Mouse (Mus musculus): Measurements from ENCODE around the gene Pkp4.
"Not testable (repeated sequence)": the region's sequence is repeated elsewhere in the genome, so short reads cannot be mapped to it uniquely, and the experiment has no call there.

The Pkp4 gene

GRCm38 (mm10) chr2:59339776-59340539 is 179.3 kb downstream of the Pkp4 start:
- no peak for DNase-seq

GRCm38 (mm10) chr2:59340878-59341277 is 180.2 kb downstream of the Pkp4 start:
- DNase-seq: no peak

GRCm38 (mm10) chr2:59342591-59343210 is 182.1 kb downstream of the Pkp4 start:
- no peak for DNase-seq

DNA sequence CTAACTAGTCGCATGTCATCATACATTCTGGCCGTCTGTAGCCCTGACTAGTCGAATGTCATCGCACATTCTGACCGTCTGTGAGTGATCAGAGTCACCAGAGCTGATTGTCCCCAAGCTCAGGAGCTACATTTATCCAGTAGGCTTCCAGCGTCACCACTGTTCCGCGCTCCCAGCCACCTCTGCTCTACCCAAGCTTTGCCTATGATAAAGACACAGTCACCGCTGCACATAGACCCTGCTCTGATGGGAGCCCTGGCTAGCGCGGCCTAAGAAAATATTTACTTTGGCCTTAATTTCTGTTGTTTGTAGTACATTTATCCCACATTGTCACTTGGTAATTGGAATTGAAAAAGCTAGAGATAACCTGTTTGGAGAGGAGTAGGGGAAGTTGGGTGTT is 183.2 kb downstream of the Pkp4 start:
- no peak for DNase-seq

- DNase-seq: no peak
Observed at GRCm38 (mm10) chr2:59344699-59345098, 184.0 kb downstream of the Pkp4 start.

DNA sequence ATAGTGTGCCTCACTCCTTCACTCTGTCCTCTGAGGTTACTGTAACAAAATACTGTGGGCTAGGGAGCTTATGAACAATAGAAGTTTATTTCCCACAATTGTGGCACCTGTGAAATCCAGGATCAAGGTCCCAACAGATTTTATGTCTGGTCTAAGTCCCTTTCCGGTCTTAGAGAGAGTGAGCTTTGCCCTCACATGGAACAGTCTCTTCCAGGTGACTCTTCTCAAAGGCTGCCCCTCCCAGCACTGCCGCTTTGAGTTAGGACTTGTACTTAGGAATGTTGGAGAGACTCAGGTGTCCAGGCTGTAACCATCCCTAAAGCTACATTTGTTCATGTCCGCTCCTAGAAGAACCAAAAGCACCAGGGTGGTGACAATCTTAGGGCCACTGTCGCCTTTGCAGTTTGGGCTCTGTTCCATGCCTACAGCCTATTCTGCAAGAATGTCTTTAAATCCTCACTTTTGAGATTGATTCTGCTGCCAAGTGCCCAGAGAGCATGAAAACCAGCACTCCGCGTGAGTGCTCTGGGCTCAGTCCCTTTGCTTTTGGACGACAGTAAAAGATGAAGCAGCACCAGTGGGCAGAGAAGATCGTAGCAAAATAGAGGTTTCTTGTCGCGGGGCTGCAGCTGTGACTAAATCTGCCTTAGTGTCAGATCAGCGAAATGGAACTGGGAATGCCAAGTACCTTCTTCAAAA is 184.6 kb downstream of the Pkp4 start:
- no peak for DNase-seq

GRCm38 (mm10) chr2:59346443-59346842 is 185.8 kb downstream of the Pkp4 start:
- DNase-seq: no peak

DNA sequence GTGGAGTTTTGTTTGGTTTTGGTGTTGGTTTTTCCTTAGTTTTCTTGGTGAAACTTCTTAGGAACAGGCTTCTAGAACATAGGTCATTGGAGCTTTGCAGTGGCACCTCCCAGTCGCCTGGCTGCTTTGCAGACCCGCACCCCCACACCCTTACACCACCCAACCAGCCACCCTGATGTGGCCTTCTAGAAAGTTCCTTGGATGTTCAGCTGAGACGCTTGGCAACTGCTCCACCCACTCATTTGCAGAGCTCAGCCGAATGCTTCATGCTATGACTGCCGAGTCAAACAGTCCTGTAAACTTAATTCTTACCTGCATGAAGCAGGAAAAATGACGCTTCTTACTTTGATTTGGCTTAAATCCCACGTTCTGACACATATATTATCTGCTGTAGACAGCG is 187.9 kb downstream of the Pkp4 start:
- DNase-seq: no peak

- no peak for DNase-seq
Observed at GRCm38 (mm10) chr2:59350094-59350493, 189.4 kb downstream of the Pkp4 start.

DNA sequence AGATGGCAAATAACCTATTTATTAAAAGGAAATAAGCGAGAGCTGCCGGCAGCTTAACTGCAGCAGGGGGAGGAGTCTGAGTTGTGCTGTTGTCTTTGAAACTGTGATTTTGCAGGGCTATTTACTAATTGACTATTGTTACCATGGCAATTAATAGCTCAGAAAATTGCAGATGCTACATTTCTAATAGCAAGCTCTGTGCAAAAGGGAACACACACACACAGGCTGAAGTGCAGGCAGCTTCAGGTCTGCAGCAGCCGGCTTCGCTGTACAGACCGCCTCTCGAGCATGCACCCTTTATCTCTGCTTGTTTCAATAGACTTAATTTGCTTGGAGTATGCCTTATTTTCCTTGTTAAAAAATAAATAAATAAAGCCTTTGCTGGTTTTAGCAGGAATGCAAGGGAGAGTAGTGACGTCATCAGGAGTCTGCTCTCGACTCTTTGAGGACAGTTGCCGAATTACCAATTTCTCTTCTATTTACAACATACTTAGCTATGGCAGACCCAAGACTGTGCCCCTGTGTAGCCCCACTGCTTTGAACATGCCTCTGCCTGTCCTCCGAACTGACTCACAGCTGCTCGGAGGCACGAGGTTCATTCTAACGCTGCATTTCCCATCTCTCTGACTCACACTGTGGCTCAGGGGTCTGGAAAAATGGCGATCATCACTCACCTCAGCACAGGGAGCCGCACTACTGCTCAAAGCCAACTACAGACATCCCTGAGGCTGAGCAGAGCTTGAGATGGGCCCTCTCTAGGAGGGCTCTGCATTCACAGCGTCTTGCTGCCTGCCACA is 190.9 kb downstream of the Pkp4 start:
- DNase-seq: no peak

DNA sequence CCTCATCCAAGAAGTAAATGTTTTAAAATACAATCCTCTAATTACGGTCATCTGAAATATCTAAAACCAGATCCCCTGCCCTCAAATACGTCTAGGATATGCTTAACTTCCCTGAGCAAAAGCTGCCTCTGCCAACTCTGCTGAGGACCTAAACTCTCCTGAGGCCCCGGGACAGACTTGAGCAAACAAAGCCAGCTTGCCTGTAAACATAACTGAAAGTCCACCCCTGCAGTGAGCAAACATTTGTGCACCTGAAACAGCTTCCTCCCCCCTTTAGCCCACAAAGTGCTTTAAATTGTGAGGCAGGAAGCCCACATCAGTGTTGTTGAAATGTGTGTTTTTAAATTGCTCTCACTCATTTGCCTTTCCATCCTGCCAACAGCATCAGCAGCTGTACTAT is 193.2 kb downstream of the Pkp4 start:
- DNase-seq: no peak

DNA sequence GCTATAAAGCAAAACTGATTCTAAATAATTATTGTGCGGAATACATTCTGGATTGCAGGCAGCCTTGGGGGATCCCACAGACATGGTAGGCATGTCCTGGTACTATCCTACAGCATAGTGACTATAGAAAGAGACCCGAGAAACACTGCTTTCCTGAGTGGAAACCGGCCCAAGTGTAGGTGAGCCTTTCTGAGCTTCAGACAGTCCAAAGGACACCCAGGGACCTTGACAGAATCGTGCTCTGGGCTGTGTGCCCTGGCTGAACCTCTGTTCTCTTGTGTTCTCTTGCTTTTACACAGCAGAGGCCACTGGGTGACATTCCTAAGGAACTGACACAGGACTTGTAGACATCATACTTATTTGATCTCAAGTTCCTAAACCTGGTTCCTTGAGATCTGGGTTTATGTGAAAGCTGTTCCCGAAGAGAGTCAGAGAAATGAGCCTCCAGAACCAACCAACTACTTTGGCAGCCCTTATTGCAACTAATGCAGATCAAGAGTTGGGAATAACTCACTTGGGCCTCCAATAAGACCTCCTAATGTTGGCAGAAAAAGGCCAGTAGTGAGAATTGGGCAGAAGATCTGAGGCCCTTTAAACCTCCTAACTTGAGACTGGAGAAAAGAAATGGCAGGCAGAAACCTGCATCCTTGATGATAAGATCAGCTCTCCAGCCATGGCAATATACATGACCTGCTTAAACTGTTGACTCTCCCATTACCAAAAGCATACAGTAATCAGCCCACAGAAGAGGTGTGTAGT is 195.1 kb downstream of the Pkp4 start:
- no peak for DNase-seq

DNA sequence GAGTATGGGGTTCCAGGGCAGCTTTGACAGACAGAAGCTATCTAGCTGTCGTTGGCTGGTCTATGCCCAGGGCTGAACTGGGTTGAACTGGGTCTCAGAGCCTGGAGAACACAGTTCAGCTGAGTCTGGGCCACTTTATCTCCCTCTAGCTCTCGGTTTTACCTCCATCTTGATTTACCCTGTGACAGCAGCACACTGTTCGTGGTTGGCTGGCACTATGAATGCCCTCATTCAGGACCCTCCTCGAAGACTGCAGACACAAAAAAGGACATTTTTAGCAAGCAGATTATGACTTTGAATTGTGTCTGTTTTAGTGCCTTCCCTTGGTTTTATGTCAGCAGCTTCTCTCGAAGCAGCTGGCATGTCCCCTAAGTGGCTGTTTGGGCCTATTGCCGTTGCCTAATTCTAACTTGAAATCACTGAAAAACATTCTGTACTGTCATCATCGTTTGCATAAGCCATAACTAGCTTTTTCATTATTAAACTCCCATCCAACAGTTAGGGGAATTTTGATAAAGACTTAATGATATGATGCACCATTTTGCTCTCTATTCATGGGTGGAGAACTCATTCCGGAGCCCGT is 199.2 kb downstream of the Pkp4 start:
- no peak for DNase-seq

DNA sequence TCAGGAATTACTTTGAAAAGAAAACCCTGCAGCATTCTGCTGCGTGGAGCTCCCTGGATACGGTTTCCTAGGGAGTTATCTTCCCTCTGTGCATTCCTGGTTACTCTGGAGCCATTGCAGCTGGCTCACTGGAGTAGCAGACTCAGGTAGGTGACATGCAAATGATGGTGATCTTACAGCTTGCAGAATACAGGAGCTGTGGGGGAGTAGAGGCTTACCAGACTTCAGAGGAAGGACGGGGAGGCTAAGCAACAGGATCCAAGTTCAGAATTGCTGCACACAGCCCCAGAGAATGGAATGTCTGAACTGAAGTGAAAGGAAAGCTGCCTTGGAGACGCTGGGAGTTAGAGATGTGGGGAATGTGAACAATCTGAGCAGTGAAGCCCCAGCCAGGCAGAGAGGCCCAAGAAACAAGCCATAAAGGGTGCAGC is 200.7 kb downstream of the Pkp4 start:
- DNase-seq: no peak

DNA sequence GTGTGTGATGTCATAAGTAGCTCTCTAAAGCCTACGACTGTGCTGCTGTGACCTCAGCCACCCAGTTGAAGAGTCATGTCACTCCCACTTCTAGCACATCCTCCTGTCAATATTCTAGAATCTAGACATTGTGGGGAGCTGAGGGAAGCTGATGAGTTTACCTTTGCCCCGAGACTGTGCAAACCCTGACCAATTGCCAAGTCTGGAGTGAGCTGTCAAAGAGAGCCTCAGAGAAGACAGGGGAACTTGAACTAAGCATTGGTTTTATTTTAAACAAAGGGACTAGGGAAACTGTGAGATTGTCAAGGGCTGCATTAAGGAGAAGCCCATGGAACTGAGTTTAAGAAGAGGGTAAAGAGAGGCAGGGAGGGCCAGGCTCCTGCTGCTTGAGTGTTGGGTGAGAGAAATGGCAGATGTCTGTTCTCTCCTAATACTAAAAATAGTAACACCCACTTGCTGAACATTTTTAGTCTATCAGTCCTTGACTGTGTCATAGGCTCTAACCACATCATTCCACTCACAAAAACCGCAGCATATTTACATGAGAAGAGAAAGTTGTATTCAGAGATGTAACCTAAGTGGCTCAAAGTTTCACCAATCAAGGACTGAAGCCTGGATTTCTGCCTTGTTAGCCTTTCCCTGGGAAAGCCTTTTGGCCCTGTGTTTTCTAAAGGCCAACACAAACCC is 203.6 kb downstream of the Pkp4 start:
- no peak for DNase-seq

GRCm38 (mm10) chr2:59367191-59367590 is 206.5 kb downstream of the Pkp4 start:
- DNase-seq: no peak

GRCm38 (mm10) chr2:59373113-59373512 is 212.5 kb downstream of the Pkp4 start:
- DNase-seq: no peak

GRCm38 (mm10) chr2:59378096-59378495 is 217.4 kb downstream of the Pkp4 start:
- DNase-seq: no peak

DNA sequence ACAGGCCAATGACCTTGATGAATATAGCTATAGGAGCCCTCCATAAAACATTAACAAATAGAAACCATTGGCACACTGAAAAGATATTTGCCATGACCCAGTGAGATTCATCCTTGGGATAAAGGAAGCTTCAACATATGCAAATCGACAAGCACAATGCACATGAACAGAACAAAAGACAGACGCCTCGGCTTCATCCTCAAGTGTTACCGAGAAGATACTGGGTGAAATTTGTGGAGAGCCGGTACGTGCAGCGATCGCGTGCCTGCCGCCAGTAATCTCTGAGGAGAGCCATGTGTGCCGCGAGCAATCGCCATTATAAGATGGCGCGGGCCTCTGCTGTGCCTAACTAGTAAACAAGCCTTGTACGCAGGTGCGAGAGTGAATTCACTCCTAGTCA is 218.2 kb downstream of the Pkp4 start:
- DNase-seq: not testable (repeated sequence)

GRCm38 (mm10) chr2:59383231-59383630 is 222.6 kb downstream of the Pkp4 start:
- DNase-seq: no peak
